Mouse (Mus musculus): ENCODE measurements around the gene B830017H08Rik. TPM values are rescaled to one million over a fixed set of nuclear protein-coding genes. Genes with fewer than 3 reads are reported as not detected.
A peak's percentile ranks its signal among the peaks of the same experiment; 100 is the strongest.

The B830017H08Rik gene
- polyA plus RNA-seq, 1 experiment from 2014 or later: not detected

GRCm38 (mm10) chr16:17816528-17816927 lies 16.4 kb upstream of the B830017H08Rik start:
- Histone ChIP-seq H3K4me1 (peaks cover 21% of the 10 kb centered on the region), H3K9me3 (no peaks in the 10 kb centered on the region), H3K27ac (no peak overlapping the region), H3K27me3 (ENCODE audit: insufficient read depth, poor library complexity, severe bottlenecking) (peaks cover 62% of the 10 kb centered on the region), H3K4me3 (no peak overlapping the region), H3K36me3 (no peaks in the 10 kb centered on the region)
- no peak for DNase-seq (ENCODE audit: low spot score)
- 77% methylated on average over 8 of the region's 8 CpGs for WGBS

GRCm38 (mm10) chr16:17826500-17826899 lies 6.4 kb upstream of the B830017H08Rik start:
- Histone ChIP-seq H3K27me3 (ENCODE audit: insufficient read depth, poor library complexity, severe bottlenecking) (peaks cover 56% of the 10 kb centered on the region), H3K4me1 (no peaks in the 10 kb centered on the region)
- 77% methylated on average over 2 of the region's 2 CpGs for WGBS

GRCm38 (mm10) chr16:17828229-17828628 lies 4.7 kb upstream of the B830017H08Rik start:
- H3K36me3 ChIP-seq: no peaks in the 10 kb centered on the region
- H3K27me3 ChIP-seq (ENCODE audit: insufficient read depth, poor library complexity, severe bottlenecking): peaks cover 73% of the 10 kb centered on the region
- WGBS: 62% methylated on average over 2 of the region's 2 CpGs
- no peak overlapping the region for H3K4me3 ChIP-seq
- DNase-seq (ENCODE audit: low spot score): no peak
- H3K4me1 ChIP-seq: peaks cover 5% of the 10 kb centered on the region
- H3K9me3 ChIP-seq: no peaks in the 10 kb centered on the region
- H3K27ac ChIP-seq: no peak overlapping the region

More at GRCm38 (mm10) chr16:17826500-17826899, 6.4 kb upstream of the B830017H08Rik start:
- Histone ChIP-seq H3K9me3 (no peaks in the 10 kb centered on the region), H3K4me3 (no peak overlapping the region), H3K27ac (no peak overlapping the region), H3K36me3 (no peaks in the 10 kb centered on the region)
- DNase-seq (ENCODE audit: low spot score): no peak

- WGBS: 61% methylated on average over 3 of the region's 3 CpGs
- Histone ChIP-seq H3K4me1 (peaks cover 11% of the 10 kb centered on the region), H3K9me3 (no peaks in the 10 kb centered on the region), H3K4me3 (no peak overlapping the region), H3K36me3 (no peaks in the 10 kb centered on the region), H3K27ac (no peak overlapping the region), H3K27me3 (ENCODE audit: insufficient read depth, poor library complexity, severe bottlenecking) (peaks cover 76% of the 10 kb centered on the region)
- no peak for DNase-seq (ENCODE audit: low spot score)
These were observed 4.1 kb upstream of the B830017H08Rik start for GRCm38 (mm10) chr16:17828867-17829266.

- Histone ChIP-seq H3K36me3 (no peaks in the 10 kb centered on the region), H3K4me1 (peaks cover 19% of the 10 kb centered on the region), H3K4me3 (no peak overlapping the region), H3K9me3 (no peaks in the 10 kb centered on the region), H3K27ac (no peak overlapping the region), H3K27me3 (ENCODE audit: insufficient read depth, poor library complexity, severe bottlenecking) (peaks cover 93% of the 10 kb centered on the region)
- WGBS: 67% methylated on average over 10 of the region's 10 CpGs
- no peak for DNase-seq (ENCODE audit: low spot score)
These were observed 2.3 kb upstream of the B830017H08Rik start for GRCm38 (mm10) chr16:17830385-17831178.

GRCm38 (mm10) chr16:17831781-17832180 lies 1.1 kb upstream of the B830017H08Rik start:
- peaks cover 100% of the 10 kb centered on the region for H3K27me3 ChIP-seq (ENCODE audit: insufficient read depth, poor library complexity, severe bottlenecking)
- DNase-seq (ENCODE audit: low spot score): no peak
- H3K36me3 ChIP-seq: no peaks in the 10 kb centered on the region
- H3K4me1 ChIP-seq: peaks cover 19% of the 10 kb centered on the region
- H3K27ac ChIP-seq: no peak overlapping the region
- 18% methylated on average over 11 of the region's 11 CpGs for WGBS
- H3K4me3 ChIP-seq: no peak overlapping the region
- H3K9me3 ChIP-seq: no peaks in the 10 kb centered on the region

GRCm38 (mm10) chr16:17833321-17833680 lies 380 bp downstream of the B830017H08Rik start:
- peaks cover 19% of the 10 kb centered on the region for H3K4me1 ChIP-seq
- peak overlapping the region; percentile 78 for H3K4me3 ChIP-seq
- peaks cover 100% of the 10 kb centered on the region for H3K27me3 ChIP-seq (ENCODE audit: insufficient read depth, poor library complexity, severe bottlenecking)
- H3K9me3 ChIP-seq: no peaks in the 10 kb centered on the region
- no peaks in the 10 kb centered on the region for H3K36me3 ChIP-seq
- 1% methylated on average over 37 of the region's 37 CpGs for WGBS
- DNase-seq (ENCODE audit: low spot score): no peak
- H3K27ac ChIP-seq: peak overlapping the region; percentile 78

- Histone ChIP-seq H3K27ac (peak overlapping the region; percentile 78), H3K9me3 (no peaks in the 10 kb centered on the region), H3K27me3 (ENCODE audit: insufficient read depth, poor library complexity, severe bottlenecking) (peaks cover 98% of the 10 kb centered on the region), H3K4me3 (peak overlapping the region; percentile 78), H3K36me3 (no peaks in the 10 kb centered on the region), H3K4me1 (peaks cover 19% of the 10 kb centered on the region)
- DNase-seq (ENCODE audit: low spot score): no peak
- under 1% methylated on average over 103 of the region's 103 CpGs for WGBS
These were observed 919 bp downstream of the B830017H08Rik start for GRCm38 (mm10) chr16:17833681-17834399.

- Histone ChIP-seq H3K4me1 (peaks cover 19% of the 10 kb centered on the region), H3K27ac (no peak overlapping the region), H3K4me3 (peak overlapping the region; percentile 78), H3K27me3 (ENCODE audit: insufficient read depth, poor library complexity, severe bottlenecking) (peaks cover 91% of the 10 kb centered on the region), H3K36me3 (no peaks in the 10 kb centered on the region), H3K9me3 (no peaks in the 10 kb centered on the region)
- WGBS: 42% methylated on average over 7 of the region's 7 CpGs
- no peak for DNase-seq (ENCODE audit: low spot score)
These were observed 1.6 kb downstream of the B830017H08Rik start for GRCm38 (mm10) chr16:17834543-17834942.

- no peak for DNase-seq (ENCODE audit: low spot score)
- Histone ChIP-seq H3K4me1 (peaks cover 19% of the 10 kb centered on the region), H3K4me3 (no peak overlapping the region), H3K27me3 (ENCODE audit: insufficient read depth, poor library complexity, severe bottlenecking) (peaks cover 82% of the 10 kb centered on the region), H3K9me3 (no peaks in the 10 kb centered on the region), H3K36me3 (peaks cover 7% of the 10 kb centered on the region; the same call in 1 of the 2 replicates), H3K27ac (no peak overlapping the region)
- WGBS: 55% methylated on average over 13 of the region's 13 CpGs
These were observed 2.6 kb downstream of the B830017H08Rik start for GRCm38 (mm10) chr16:17835481-17835880.

GRCm38 (mm10) chr16:17838051-17838450 lies 5.1 kb downstream of the B830017H08Rik start, which contains the start of gene Car15:
Gene Car15 (minus strand): TSS chr16:17838364.
- Histone ChIP-seq H3K4me3 (no peak within 1 kb of the TSS), H3K4me1 (peaks cover 17% of the 10 kb centered on the region), H3K27ac (no peak within 1 kb of the TSS), H3K36me3 (peaks cover 32% of the 10 kb centered on the region), H3K9me3 (no peaks in the 10 kb centered on the region), H3K27me3 (ENCODE audit: insufficient read depth, poor library complexity, severe bottlenecking) (peaks cover 56% of the 10 kb centered on the region)
- no peak for DNase-seq (ENCODE audit: low spot score)
- 76% methylated on average over 6 of the region's 6 CpGs for WGBS

- Histone ChIP-seq H3K4me3 (no peak overlapping the region), H3K4me1 (no peaks in the 10 kb centered on the region; the same call in 1 of the 2 replicates), H3K27ac (no peak overlapping the region), H3K27me3 (ENCODE audit: insufficient read depth, poor library complexity, severe bottlenecking) (peaks cover 37% of the 10 kb centered on the region), H3K9me3 (no peaks in the 10 kb centered on the region), H3K36me3 (peaks cover 51% of the 10 kb centered on the region)
- DNase-seq (ENCODE audit: low spot score): no peak
- 84% methylated on average over 4 of the region's 4 CpGs for WGBS
These were observed 7.1 kb downstream of the B830017H08Rik start for GRCm38 (mm10) chr16:17839976-17840375.

GRCm38 (mm10) chr16:17842437-17842836 lies 9.5 kb downstream of the B830017H08Rik start:
- H3K9me3 ChIP-seq: no peaks in the 10 kb centered on the region
- H3K4me3 ChIP-seq: no peak overlapping the region
- 93% methylated on average over 7 of the region's 7 CpGs for WGBS
- H3K27me3 ChIP-seq (ENCODE audit: insufficient read depth, poor library complexity, severe bottlenecking): peaks cover 12% of the 10 kb centered on the region
- H3K27ac ChIP-seq: no peak overlapping the region
- peaks cover 75% of the 10 kb centered on the region for H3K36me3 ChIP-seq
- H3K4me1 ChIP-seq: no peaks in the 10 kb centered on the region
- no peak for DNase-seq (ENCODE audit: low spot score)

Data from heart, embryonic 10.5 days (tissue).